In the genomic region with DNA sequence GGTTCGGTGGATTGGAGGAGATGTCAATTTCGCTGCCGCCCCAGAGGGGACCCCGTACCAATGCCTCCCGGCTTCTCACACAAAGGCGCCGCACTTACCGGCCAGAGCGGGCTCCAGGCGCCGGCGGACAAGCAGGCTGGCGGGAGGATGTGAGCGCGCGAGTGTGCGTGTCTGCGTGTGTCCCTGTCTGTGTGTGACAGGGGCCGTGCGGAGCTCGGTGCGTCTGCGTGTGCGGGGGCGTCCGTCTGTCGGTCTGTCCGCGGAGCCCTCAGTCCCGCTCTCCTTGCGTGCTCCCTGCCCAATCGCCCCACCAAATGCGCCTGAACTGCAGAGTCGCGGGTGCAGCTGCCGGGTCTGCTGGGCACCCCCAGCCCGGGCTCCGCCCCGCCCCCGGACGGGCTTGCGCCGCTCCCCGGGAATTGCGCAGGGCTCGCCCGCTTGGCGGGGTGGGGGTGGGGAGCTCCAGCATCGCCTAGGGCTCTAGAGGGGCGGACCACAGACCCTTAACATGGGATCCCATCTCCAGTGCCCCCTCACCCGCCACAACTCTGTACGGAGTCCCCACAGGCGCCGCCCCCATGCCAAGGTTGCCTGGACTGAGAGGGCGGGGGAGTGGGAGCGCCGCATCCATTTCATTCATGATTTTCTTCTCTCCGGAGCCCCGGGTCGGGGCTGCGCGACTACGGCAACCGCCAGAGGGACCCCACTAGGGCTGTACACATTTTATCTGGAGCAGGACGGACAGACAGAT, we compare ENCODE assay signal across 9 mouse cellular contexts. TPM values are rescaled to one million over a fixed set of nuclear protein-coding genes. Genes with fewer than 3 reads are reported as not detected.
DNase-seq lines count a peak whose midpoint lies in the region; ATAC-seq and TF ChIP-seq lines count a peak whose summit lies in the region.
"Had no signal": no experiment of that assay in that cellular context is flagged by ENCODE, and none has a peak within 500 bp of the region (broad histone marks: within the 10 kb centered on the region; RNA-seq: fewer than 3 reads in every experiment).

No protein-coding gene starts in this region.

- no peak for TF ChIP-seq EP300 in CH12.LX (IDR thresholded peaks at IDR 0.05; ENCODE audit: low read length)
- TF ChIP-seq EP300 in heart, postnatal 0 days (IDR thresholded peaks at IDR 0.05; ENCODE audit: low read depth) = no peak

- dilution Hi-C loops in CH12.LX (cut with MboI; ENCODE audit: extremely low pct_ligation_motif_present, extremely low pct_unique_long_range_greater_than_20kb, low sequenced_read_pairs) = no loop called here

- no peak overlapping the region for H3K27ac ChIP-seq in CH12.LX (ENCODE audit: insufficient read depth, low read depth)
- no peak overlapping the region for H3K27ac ChIP-seq in heart, postnatal 0 days (ENCODE audit: low read depth)
- peak overlapping the region; percentile 94 for H3K27ac ChIP-seq in left cerebral cortex, adult 2 months
- peak overlapping the region; percentile 92 for H3K27ac ChIP-seq in midbrain, embryonic 13.5 days

- WGBS in heart, postnatal 0 days = under 1% methylated on average over 64 of the region's 65 CpGs
- under 1% methylated on average over 65 of the region's 65 CpGs for WGBS in midbrain, embryonic 13.5 days

- no peak for TF ChIP-seq CTCF in CH12.LX (conservative IDR thresholded peaks at IDR 0.05 in 1 of 2, IDR thresholded peaks at IDR 0.05 in 1 of 2; ENCODE audit: low read depth in 2 of 2, low read length in 2 of 2)
- TF ChIP-seq CTCF in heart, postnatal 0 days (IDR thresholded peaks at IDR 0.05; ENCODE audit: low read depth) = no peak
- TF ChIP-seq CTCF in left cerebral cortex, adult 2 months (IDR thresholded peaks at IDR 0.05) = peak; percentile 41

- in situ Hi-C loops in CH12.LX (cut with MboI; ENCODE audit: low pct_ligation_motif_present, low pct_unique_long_range_greater_than_20kb, low sequenced_read_pairs) = no loop called here

- peaks cover 1 to 4% of the 10 kb centered on the region in 2 experiments for H3K4me1 ChIP-seq in CH12.LX (ENCODE audit: control insufficient read depth in 1 of 2, insufficient read depth in 2 of 2)
- no peaks in the 10 kb centered on the region for H3K4me1 ChIP-seq in heart, postnatal 0 days (ENCODE audit: control insufficient read depth, insufficient read depth)
- H3K4me1 ChIP-seq in midbrain, embryonic 13.5 days (replicated peaks) = peaks cover 19% of the 10 kb centered on the region

- no peak for DNase-seq in CH12.LX (ENCODE audit: extremely low read depth)
- peak; percentile 33 for DNase-seq in Muller cell, postnatal 12 days (ENCODE audit: inconsistent ontology term)
- peak; percentile 76 for DNase-seq in embryo, embryonic 11 days
- DNase-seq in heart, postnatal 0 days (ENCODE audit: low spot score) = no peak
- peak; percentile 72 to 76 for DNase-seq in left cerebral cortex, adult 2 months (ENCODE audit: extremely low spot score in 1 of 2, low spot score in 2 of 2)
- peak; percentile 12 for DNase-seq in testis, postnatal 14 days (ENCODE audit: low spot score)
- no peak for DNase-seq in ovary, postnatal 10 days (ENCODE audit: low spot score)

- TF ChIP-seq RAD21 in CH12.LX (IDR thresholded peaks at IDR 0.05; ENCODE audit: low read depth, low read length) = no peak

- H3K9me3 ChIP-seq in CH12.LX (replicated peaks; ENCODE audit: low read length) = peaks cover 2% of the 10 kb centered on the region
- H3K9me3 ChIP-seq in heart, postnatal 0 days (replicated peaks; ENCODE audit: control insufficient read depth, low read length) = no peaks in the 10 kb centered on the region
- H3K9me3 ChIP-seq in midbrain, embryonic 13.5 days = no peaks in the 10 kb centered on the region

- peak overlapping the region; percentile 89 for H3K4me2 ChIP-seq in CH12.LX (ENCODE audit: insufficient read depth, low read depth, poor library complexity, severe bottlenecking)
- H3K4me2 ChIP-seq in heart, postnatal 0 days (ENCODE audit: low read depth, low read length) = peak overlapping the region; percentile 90
- H3K4me2 ChIP-seq in midbrain, embryonic 13.5 days (replicated peaks) = peak overlapping the region; percentile 61

- no peaks in the 10 kb centered on the region for H3K27me3 ChIP-seq in CH12.LX (replicated peaks)
- peaks cover 65% of the 10 kb centered on the region for H3K27me3 ChIP-seq in heart, postnatal 0 days (ENCODE audit: control insufficient read depth, insufficient read depth, low read length)
- H3K27me3 ChIP-seq in midbrain, embryonic 13.5 days = peaks cover 23% of the 10 kb centered on the region

- intact Hi-C loops in left cerebral cortex, adult 2 months (cut with DNase I) = loop anchor here (5.0 kb wide), 2 partner anchors 35 to 50 kb away; no protein-coding TSS in a partner anchor

- no peak for TF ChIP-seq POLR2A in CH12.LX (IDR thresholded peaks at IDR 0.05; ENCODE audit: low read depth, low read length)

- no peak; the same call in 1 of the 2 replicates for ATAC-seq in heart, postnatal 0 days (ENCODE audit: insufficient read depth, low read depth)
- ATAC-seq in midbrain, embryonic 13.5 days = peak; percentile 88

- H3K4me3 ChIP-seq in CH12.LX (replicated peaks in 1 of 3; ENCODE audit: low read depth in 2 of 3, low read length in 2 of 3, poor library complexity in 1 of 3) = peak overlapping the region in 2 of 3 experiments; percentile 10 to 53
- peak overlapping the region; percentile 58 for H3K4me3 ChIP-seq in heart, postnatal 0 days (ENCODE audit: low read depth, low read length)
- H3K4me3 ChIP-seq in left cerebral cortex, adult 2 months = peak overlapping the region; percentile 85
- H3K4me3 ChIP-seq in midbrain, embryonic 13.5 days (replicated peaks) = peak overlapping the region; percentile 79

- peak overlapping the region; percentile 23; the same call in 1 of the 2 replicates for H3K9ac ChIP-seq in CH12.LX (ENCODE audit: insufficient read depth, low read depth)
- no peak overlapping the region for H3K9ac ChIP-seq in heart, postnatal 0 days (replicated peaks; ENCODE audit: low read depth, low read length)
- H3K9ac ChIP-seq in midbrain, embryonic 13.5 days (replicated peaks) = peak overlapping the region; percentile 89

- no peaks in the 10 kb centered on the region for H3K79me2 ChIP-seq in CH12.LX (replicated peaks; ENCODE audit: control insufficient read depth, extremely low read depth, insufficient read depth, poor library complexity, severe bottlenecking)

- no peaks in the 10 kb centered on the region for H3K36me3 ChIP-seq in CH12.LX (replicated peaks in 1 of 2; ENCODE audit: control insufficient read depth in 1 of 2, insufficient read depth in 1 of 2, low read length in 1 of 2)
- no peaks in the 10 kb centered on the region for H3K36me3 ChIP-seq in heart, postnatal 0 days (replicated peaks; ENCODE audit: control insufficient read depth, insufficient read depth, low read length)
- H3K36me3 ChIP-seq in midbrain, embryonic 13.5 days = no peaks in the 10 kb centered on the region

TF ChIP-seq in CH12.LX, 34 proteins besides CTCF, POLR2A, EP300 and RAD21:
- TF ChIP-seq MEF2A (IDR thresholded peaks at IDR 0.05; ENCODE audit: borderline replicate concordance, low read depth, low read length) = no peak
- no peak for TF ChIP-seq USF2 (conservative IDR thresholded peaks at IDR 0.05; ENCODE audit: low read depth, low read length)
- TF ChIP-seq SIN3A (IDR thresholded peaks at IDR 0.05; ENCODE audit: low read length) = no peak
- TF ChIP-seq JUN (IDR thresholded peaks at IDR 0.05; ENCODE audit: insufficient read depth, low read depth, low read length) = no peak
- TF ChIP-seq NRF1 (IDR thresholded peaks at IDR 0.05; ENCODE audit: low read depth, low read length) = no peak
- no peak for TF ChIP-seq ZMIZ1 (IDR thresholded peaks at IDR 0.05; ENCODE audit: low read depth, low read length)
- no peak for TF ChIP-seq ZKSCAN1 (IDR thresholded peaks at IDR 0.05; ENCODE audit: borderline replicate concordance, low read depth, low read length)
- TF ChIP-seq POLR2AphosphoS2 (IDR thresholded peaks at IDR 0.05; ENCODE audit: low read depth, low read length) = no peak
- TF ChIP-seq HCFC1 (IDR thresholded peaks at IDR 0.05; ENCODE audit: low read depth, low read length) = no peak
- no peak for TF ChIP-seq MAX (IDR thresholded peaks at IDR 0.05; ENCODE audit: low read length)
- no peak for TF ChIP-seq MAFK (IDR thresholded peaks at IDR 0.05; ENCODE audit: insufficient replicate concordance, low read length)
- no peak for TF ChIP-seq ZNF384 (IDR thresholded peaks at IDR 0.05; ENCODE audit: low read depth, low read length)
- no peak for TF ChIP-seq KAT2A (IDR thresholded peaks at IDR 0.05; ENCODE audit: insufficient replicate concordance, low read length)
- TF ChIP-seq GABPA (IDR thresholded peaks at IDR 0.05; ENCODE audit: insufficient replicate concordance, low read depth, low read length) = no peak
TF ChIP-seq in CH12.LX: peak in this region for 0.

RNA-seq across cellular contexts. Expression of a gene that starts 1.1 kb away (rescaled TPM):
- 1.6 and 1.9 TPM in 2 replicates for total RNA-seq in CH12.LX (2012; rRNA removed)
- total RNA-seq in CH12.LX (2014; rRNA removed) = 0.90 TPM in 2 replicates
- polyA plus RNA-seq in CH12.LX (2012; ENCODE audit: insufficient read length, low read depth) = 3.0 and 3.4 TPM in 2 replicates
- total RNA-seq in heart, postnatal 0 days (2014; rRNA removed; ENCODE audit: low replicate concordance) = not detected in 2 replicates
- not detected in 2 replicates for polyA plus RNA-seq in heart, postnatal 0 days (2015; fragmentation: Nextera tagmentation; extraction: Ambion mirVana)
- total RNA-seq in left cerebral cortex, adult 2 months (2021) = 100 to 1,000 TPM; 171 to 187 TPM
- 98.6 and 102 TPM in 2 replicates for polyA plus RNA-seq in midbrain, embryonic 13.5 days (2015; fragmentation: Nextera tagmentation; extraction: Ambion mirVana)
- total RNA-seq: gastrocnemius, postnatal 4 days had no signal

Comparison
In these comparisons a context has a peak if more than half of its experiments do, and no peak if none do; other contexts are left out.
1. DNase-seq: peak in Muller cell, postnatal 12 days (single experiment), embryo, embryonic 11 days (single experiment), left cerebral cortex, adult 2 months (2 of 2) and testis, postnatal 14 days (single experiment); none in CH12.LX (single experiment), heart, postnatal 0 days (single experiment) and ovary, postnatal 10 days (single experiment).
2. H3K27ac ChIP-seq: peak in left cerebral cortex, adult 2 months (single experiment) and midbrain, embryonic 13.5 days (single experiment); none in CH12.LX (single experiment) and heart, postnatal 0 days (single experiment).
3. H3K4me3 ChIP-seq: peak in every context shown above with its lines; median percentile 85 in left cerebral cortex, adult 2 months; 79 in midbrain, embryonic 13.5 days; 58 in heart, postnatal 0 days; 32 in CH12.LX.
4. RNA of a gene that starts 1.1 kb away (total RNA-seq): 171 to 187 TPM in left cerebral cortex, adult 2 months; 0.90 to 1.9 TPM in CH12.LX and not detected in heart, postnatal 0 days; every median in the first group is over 10 times any median in the second.
5. Peak in every context shown above with its lines, with median percentiles within 50 percentile points of each other: H3K4me2 ChIP-seq.